Mouse (Mus musculus) megakaryocyte-erythroid progenitor cell, adult 5-6 weeks (primary cell): ENCODE results near the gene Qsox1. TPM values are rescaled to one million over a fixed set of nuclear protein-coding genes. Genes with fewer than 3 reads are reported as not detected.

Experiments used
- ATAC-seq: replicated peaks from 2 replicates; pipeline ENCODE4 v1.8.0; 2016; ENCODE audit warnings: mild to moderate bottlenecking, inconsistent platforms; ENCODE audit not compliant: severe bottlenecking, poor library complexity, low FRiP score, low TSS enrichment
- total RNA-seq, 2 experiments: library from RNA; stranded (forward) in 1 of 2; stranded (reverse) in 1 of 2; fragments of 200-1000, 215-1000 nt in 1 of 2; fragments of >200 nt in 1 of 2; fragmentation: Nextera tagmentation in 1 of 2; gene quantifications; 2 replicates each; pipeline ENCODE4 v1.2.3; 2014 to 2017

The Qsox1 gene
- total RNA-seq, 2 experiments from 2014 or later = 16.6 to 32.0 TPM

- ATAC-seq = no peak
These were observed 7.1 kb downstream of the Qsox1 start for GRCm38 (mm10) chr1:155805607-155806006.

GRCm38 (mm10) chr1:155801014-155801991 lies 11.4 kb downstream of the Qsox1 start:
- ATAC-seq = no peak

GRCm38 (mm10) chr1:155798000-155798399 lies 14.7 kb downstream of the Qsox1 start:
- ATAC-seq = no peak

- ATAC-seq = 0 out of 2 replicates have a peak, but pooled peaks have one; percentile 17
These were observed 15.3 kb downstream of the Qsox1 start for GRCm38 (mm10) chr1:155797425-155797824.

- peak; percentile 47 for ATAC-seq
These were observed 15.8 kb downstream of the Qsox1 start for GRCm38 (mm10) chr1:155796757-155797405.

GRCm38 (mm10) chr1:155795791-155796233 lies 16.9 kb downstream of the Qsox1 start:
- ATAC-seq = peak; percentile 29; the same call in 1 of the 2 replicates

- ATAC-seq = no peak
These were observed 17.8 kb downstream of the Qsox1 start for GRCm38 (mm10) chr1:155794855-155795254.

- ATAC-seq = no peak
These were observed 20.8 kb downstream of the Qsox1 start for GRCm38 (mm10) chr1:155791919-155792318.

GRCm38 (mm10) chr1:155790111-155790974 lies 22.3 kb downstream of the Qsox1 start:
- ATAC-seq = no peak

- ATAC-seq = no peak
These were observed 26.8 kb downstream of the Qsox1 start for GRCm38 (mm10) chr1:155785886-155786285.

GRCm38 (mm10) chr1:155784343-155785205 lies 28.1 kb downstream of the Qsox1 start:
- ATAC-seq = peak; percentile 55

- ATAC-seq = no peak
These were observed 30.3 kb downstream of the Qsox1 start for GRCm38 (mm10) chr1:155782382-155782781.

- peak; percentile 28; the same call in 1 of the 2 replicates for ATAC-seq
These were observed 34.8 kb downstream of the Qsox1 start for GRCm38 (mm10) chr1:155777641-155778625.

- no peak for ATAC-seq
These were observed 53.5 kb downstream of the Qsox1 start for GRCm38 (mm10) chr1:155759167-155759566.

GRCm38 (mm10) chr1:155758711-155759110 lies 54.0 kb downstream of the Qsox1 start:
- ATAC-seq = no peak

- ATAC-seq = no peak
These were observed 55.1 kb downstream of the Qsox1 start for GRCm38 (mm10) chr1:155757621-155758020.

GRCm38 (mm10) chr1:155753411-155753810 lies 59.3 kb downstream of the Qsox1 start:
- ATAC-seq = no peak
